Mouse (Mus musculus) frontal cortex, postnatal 25 days (tissue): ENCODE measurements at regions not wholly inside any gene's neighbourhood (a gene's known extent, or its start where the extent isn't known, plus 50 kb on each side); places are given as distances from the start of the nearest gene placed in this dataset.
A peak's percentile ranks its signal among the peaks of the same experiment; 100 is the strongest.

Experiments used
- DNase-seq, 2 experiments: peaks; one replicate each; pipeline ENCODE4 v3.0.0; 2022; ENCODE audit warnings: low spot score in 2 of 2

- DNase-seq: no peak
These were observed 356.7 kb upstream of the Atxn7l3b start for GRCm38 (mm10) chr10:113285483-113285882.

GRCm38 (mm10) chr10:113240766-113241372 lies 312.1 kb upstream of the Atxn7l3b start:
- DNase-seq: peak in 1 of 2 experiments; percentile 8
